Mouse (Mus musculus): Measurements from ENCODE around the gene Smarca2. TPM values are rescaled to one million over a fixed set of nuclear protein-coding genes. Genes with fewer than 3 reads are reported as not detected.

Smarca2 gene
- polyA plus RNA-seq, 1 experiment = 14.2 TPM

DNA sequence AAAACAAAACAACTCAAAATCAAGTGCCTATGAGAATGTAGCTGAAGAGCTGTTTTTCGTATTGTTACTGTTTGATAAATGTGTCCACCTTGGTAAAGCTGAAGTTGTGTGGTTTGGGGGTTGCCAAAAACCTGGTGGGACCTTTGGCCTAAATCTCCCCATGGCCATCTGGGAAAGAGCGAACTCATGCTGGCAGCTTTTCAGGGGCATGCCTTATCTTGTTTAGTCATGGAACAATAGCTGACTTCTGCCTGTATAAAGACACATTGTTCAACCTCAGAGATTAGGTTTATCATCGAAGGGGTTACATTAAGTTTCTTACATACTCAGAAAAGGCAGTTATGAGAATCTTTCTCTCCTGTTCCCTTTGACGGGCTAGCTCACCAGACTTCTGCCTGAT is 38.2 kb downstream of the Smarca2 start:
- no peak overlapping the region for H3K4me3 ChIP-seq (ENCODE audit: low read depth, low read length)
- no peaks in the 10 kb centered on the region for H3K4me1 ChIP-seq (ENCODE audit: control insufficient read depth, insufficient read depth, insufficient read length, low read length)
- no peak overlapping the region for H3K27ac ChIP-seq (ENCODE audit: insufficient read depth, low read depth, low read length)
- no peaks in the 10 kb centered on the region for H3K27me3 ChIP-seq (ENCODE audit: control insufficient read depth, insufficient read depth, low read length)
- TF ChIP-seq CTCF (IDR thresholded peaks at IDR 0.05; ENCODE audit: extremely low read depth, insufficient read length, insufficient replicate concordance, low read depth, low read length) = no peak
- TF ChIP-seq POLR2A (IDR thresholded peaks at IDR 0.05; ENCODE audit: low read depth, low read length) = no peak
- WGBS = 39% methylated on average over 4 of the region's 4 CpGs
- H3K36me3 ChIP-seq (ENCODE audit: control insufficient read depth, insufficient read depth, low read length) = peaks cover 16% of the 10 kb centered on the region

DNA sequence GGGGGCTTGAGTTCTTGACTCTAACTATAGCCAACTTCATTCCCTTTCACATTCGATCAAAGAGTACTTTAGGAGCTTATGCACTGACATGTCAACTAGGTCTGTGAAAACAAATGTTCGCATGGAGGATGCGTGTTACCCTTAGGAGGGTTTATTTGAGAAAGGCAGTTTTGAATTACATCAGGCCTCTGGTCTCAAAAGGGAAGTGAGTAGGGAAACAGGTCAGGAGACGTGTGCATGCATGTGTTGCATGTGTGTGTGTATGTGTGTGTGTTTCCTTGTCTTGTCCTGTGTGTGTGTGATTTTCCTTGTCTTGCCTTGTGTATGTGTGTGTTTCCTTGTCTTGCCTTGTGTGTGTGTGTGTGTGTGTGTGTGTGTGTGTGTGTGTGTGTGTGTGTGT is 39.1 kb downstream of the Smarca2 start:
- no peaks in the 10 kb centered on the region for H3K27me3 ChIP-seq (ENCODE audit: control insufficient read depth, insufficient read depth, low read length)
- H3K4me3 ChIP-seq (ENCODE audit: low read depth, low read length) = no peak overlapping the region
- TF ChIP-seq CTCF (IDR thresholded peaks at IDR 0.05; ENCODE audit: extremely low read depth, insufficient read length, insufficient replicate concordance, low read depth, low read length) (no peak), POLR2A (IDR thresholded peaks at IDR 0.05; ENCODE audit: low read depth, low read length) (no peak)
- 90% methylated on average over 4 of the region's 4 CpGs for WGBS
- H3K36me3 ChIP-seq (ENCODE audit: control insufficient read depth, insufficient read depth, low read length) = peaks cover 18% of the 10 kb centered on the region
- no peak overlapping the region for H3K27ac ChIP-seq (ENCODE audit: insufficient read depth, low read depth, low read length)
- no peaks in the 10 kb centered on the region for H3K4me1 ChIP-seq (ENCODE audit: control insufficient read depth, insufficient read depth, insufficient read length, low read length)

DNA sequence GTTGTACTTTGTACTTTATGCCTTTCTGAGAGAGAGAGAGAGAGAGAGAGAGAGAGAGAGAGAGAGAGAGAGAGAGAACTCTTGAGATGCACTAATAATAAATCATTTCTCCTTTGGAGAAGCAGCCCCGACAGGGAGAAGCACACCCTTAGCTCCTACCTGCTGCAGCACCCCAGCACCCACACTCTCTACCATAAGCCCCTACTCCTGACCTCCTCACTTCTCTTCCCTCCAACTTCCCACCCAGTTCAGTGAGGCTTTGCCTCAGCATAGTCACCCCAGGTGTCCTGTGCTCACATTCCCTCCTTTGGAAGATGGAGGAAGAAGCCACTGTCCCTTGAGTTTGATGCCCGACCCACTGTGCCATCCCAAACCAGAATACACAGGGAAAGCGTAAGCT is 40.2 kb downstream of the Smarca2 start:
- 79% methylated on average over 3 of the region's 3 CpGs for WGBS
- TF ChIP-seq POLR2A (IDR thresholded peaks at IDR 0.05; ENCODE audit: low read depth, low read length) = no peak
- no peak for TF ChIP-seq CTCF (IDR thresholded peaks at IDR 0.05; ENCODE audit: extremely low read depth, insufficient read length, insufficient replicate concordance, low read depth, low read length)
- no peak overlapping the region for H3K27ac ChIP-seq (ENCODE audit: insufficient read depth, low read depth, low read length)
- no peaks in the 10 kb centered on the region for H3K27me3 ChIP-seq (ENCODE audit: control insufficient read depth, insufficient read depth, low read length)
- H3K4me3 ChIP-seq (ENCODE audit: low read depth, low read length) = no peak overlapping the region
- H3K4me1 ChIP-seq (ENCODE audit: control insufficient read depth, insufficient read depth, insufficient read length, low read length) = no peaks in the 10 kb centered on the region
- peaks cover 27% of the 10 kb centered on the region for H3K36me3 ChIP-seq (ENCODE audit: control insufficient read depth, insufficient read depth, low read length)

DNA sequence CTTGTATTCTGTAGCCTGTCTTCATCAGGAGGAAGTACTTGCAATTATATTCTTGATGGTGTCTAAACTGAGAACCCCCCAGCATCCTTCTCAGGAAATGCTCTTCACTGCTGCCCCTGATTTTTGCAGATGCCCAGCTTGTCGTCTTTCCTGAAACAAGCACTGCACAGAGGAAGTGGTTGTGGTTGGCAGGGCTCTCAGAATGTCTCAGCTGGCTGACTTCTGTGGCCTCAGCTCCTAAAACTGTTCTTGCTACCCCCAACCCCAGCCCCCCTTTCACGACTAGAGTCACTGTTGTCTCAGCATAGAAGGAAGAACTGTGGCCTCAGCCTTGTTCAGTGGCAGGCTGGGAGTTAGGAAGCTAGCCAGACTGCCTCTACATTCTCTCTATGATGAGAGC is 41.3 kb downstream of the Smarca2 start:
- Histone ChIP-seq H3K27me3 (ENCODE audit: control insufficient read depth, insufficient read depth, low read length) (no peaks in the 10 kb centered on the region), H3K36me3 (ENCODE audit: control insufficient read depth, insufficient read depth, low read length) (peaks cover 26% of the 10 kb centered on the region), H3K4me3 (ENCODE audit: low read depth, low read length) (no peak overlapping the region), H3K27ac (ENCODE audit: insufficient read depth, low read depth, low read length) (no peak overlapping the region), H3K4me1 (ENCODE audit: control insufficient read depth, insufficient read depth, insufficient read length, low read length) (no peaks in the 10 kb centered on the region)
- TF ChIP-seq CTCF (IDR thresholded peaks at IDR 0.05; ENCODE audit: extremely low read depth, insufficient read length, insufficient replicate concordance, low read depth, low read length) (no peak), POLR2A (IDR thresholded peaks at IDR 0.05; ENCODE audit: low read depth, low read length) (no peak)
- WGBS = 59% methylated on average over 2 of the region's 2 CpGs

DNA sequence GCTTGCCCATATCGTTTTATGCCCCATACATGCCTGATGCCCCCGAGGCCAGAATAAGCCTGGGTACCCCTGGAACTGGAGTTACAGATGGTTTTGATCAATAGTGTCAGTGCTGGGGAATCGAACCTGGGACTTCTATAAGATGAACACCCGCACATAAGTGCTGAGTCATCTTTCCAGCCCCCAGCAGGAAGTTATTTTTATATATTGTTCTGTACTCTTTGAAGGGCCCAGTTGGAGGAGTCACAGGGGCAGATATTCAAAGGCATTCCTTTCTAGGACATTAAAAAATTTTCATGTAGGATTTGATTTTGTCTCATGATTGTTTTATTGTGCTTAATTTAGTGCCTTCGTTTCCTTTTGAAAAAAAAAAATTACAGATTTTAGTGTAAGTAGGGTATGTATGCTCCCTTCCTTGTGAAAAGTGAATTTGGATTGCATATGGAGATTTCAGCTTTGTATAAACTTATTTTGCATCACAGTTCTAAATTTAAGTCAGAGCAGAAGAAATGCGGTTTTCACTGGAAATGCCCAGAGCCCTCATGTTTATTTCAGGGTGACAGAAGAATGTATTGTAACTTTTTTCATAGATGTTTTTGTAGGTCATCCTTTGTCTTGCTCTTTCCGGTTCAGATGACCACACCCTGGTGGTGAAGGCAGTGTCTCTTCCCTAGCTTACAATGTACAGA is 45.9 kb downstream of the Smarca2 start:
- TF ChIP-seq POLR2A (IDR thresholded peaks at IDR 0.05; ENCODE audit: low read depth, low read length) (no peak), CTCF (IDR thresholded peaks at IDR 0.05; ENCODE audit: extremely low read depth, insufficient read length, insufficient replicate concordance, low read depth, low read length) (no peak)
- Histone ChIP-seq H3K4me3 (ENCODE audit: low read depth, low read length) (no peak overlapping the region), H3K27me3 (ENCODE audit: control insufficient read depth, insufficient read depth, low read length) (no peaks in the 10 kb centered on the region), H3K4me1 (ENCODE audit: control insufficient read depth, insufficient read depth, insufficient read length, low read length) (no peaks in the 10 kb centered on the region), H3K27ac (ENCODE audit: insufficient read depth, low read depth, low read length) (no peak overlapping the region), H3K36me3 (ENCODE audit: control insufficient read depth, insufficient read depth, low read length) (peaks cover 51% of the 10 kb centered on the region)
- WGBS = 84% methylated on average over 7 of the region's 7 CpGs

DNA sequence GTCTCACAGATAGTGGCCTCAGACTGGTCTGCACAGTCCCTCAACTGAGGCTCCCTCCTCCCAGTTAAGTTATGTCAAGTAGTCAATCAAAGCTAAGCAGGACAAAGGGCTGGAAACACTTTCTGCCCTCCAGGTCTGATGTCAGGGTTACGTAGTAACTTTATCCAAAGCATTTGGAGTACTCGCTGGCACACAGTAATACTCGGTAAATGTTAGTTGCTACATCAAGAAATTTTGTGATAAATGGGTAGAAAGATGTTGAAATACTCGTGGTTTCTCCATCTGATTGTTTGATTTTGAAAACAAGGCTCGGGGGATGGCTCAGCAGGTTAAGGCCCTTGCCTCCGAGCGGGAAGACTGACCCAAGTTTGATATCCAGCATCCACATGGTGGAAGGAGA is 53.5 kb downstream of the Smarca2 start:
- TF ChIP-seq CTCF (IDR thresholded peaks at IDR 0.05; ENCODE audit: extremely low read depth, insufficient read length, insufficient replicate concordance, low read depth, low read length) (no peak), POLR2A (IDR thresholded peaks at IDR 0.05; ENCODE audit: low read depth, low read length) (no peak)
- Histone ChIP-seq H3K4me3 (ENCODE audit: low read depth, low read length) (no peak overlapping the region), H3K27me3 (ENCODE audit: control insufficient read depth, insufficient read depth, low read length) (no peaks in the 10 kb centered on the region), H3K27ac (ENCODE audit: insufficient read depth, low read depth, low read length) (no peak overlapping the region), H3K4me1 (ENCODE audit: control insufficient read depth, insufficient read depth, insufficient read length, low read length) (no peaks in the 10 kb centered on the region), H3K36me3 (ENCODE audit: control insufficient read depth, insufficient read depth, low read length) (peaks cover 25% of the 10 kb centered on the region)
- 87% methylated on average over 7 of the region's 7 CpGs for WGBS

DNA sequence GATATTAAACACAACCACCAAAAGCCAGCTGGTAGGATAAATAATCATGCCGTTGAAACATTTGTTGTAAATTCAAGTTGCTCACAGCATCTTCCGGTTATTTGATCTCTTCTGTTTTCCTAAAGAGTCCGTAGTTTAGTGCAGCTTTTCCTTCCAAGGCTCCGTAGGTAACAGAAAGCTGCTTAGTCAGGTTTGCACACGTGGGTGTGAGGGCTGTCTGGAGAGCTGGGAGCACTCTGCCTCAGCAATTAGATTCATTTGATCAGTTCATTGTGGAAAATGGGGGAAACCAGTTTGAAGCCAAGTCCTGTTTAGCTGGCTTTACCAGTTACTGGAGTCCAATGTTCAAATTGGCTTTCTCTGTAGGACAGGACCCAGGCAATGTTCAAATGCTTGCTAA is 55.1 kb downstream of the Smarca2 start:
- Histone ChIP-seq H3K4me3 (ENCODE audit: low read depth, low read length) (no peak overlapping the region), H3K27ac (ENCODE audit: insufficient read depth, low read depth, low read length) (no peak overlapping the region), H3K4me1 (ENCODE audit: control insufficient read depth, insufficient read depth, insufficient read length, low read length) (no peaks in the 10 kb centered on the region), H3K36me3 (ENCODE audit: control insufficient read depth, insufficient read depth, low read length) (peaks cover 20% of the 10 kb centered on the region), H3K27me3 (ENCODE audit: control insufficient read depth, insufficient read depth, low read length) (no peaks in the 10 kb centered on the region)
- TF ChIP-seq POLR2A (IDR thresholded peaks at IDR 0.05; ENCODE audit: low read depth, low read length) (no peak), CTCF (IDR thresholded peaks at IDR 0.05; ENCODE audit: extremely low read depth, insufficient read length, insufficient replicate concordance, low read depth, low read length) (no peak)
- WGBS = 53% methylated on average over 5 of the region's 5 CpGs

Data from small intestine, adult 2 months (tissue).